Mouse (Mus musculus): ENCODE measurements around the gene Foxo6. TPM values are rescaled to one million over a fixed set of nuclear protein-coding genes. Genes with fewer than 3 reads are reported as not detected.

The Foxo6 gene
- total RNA-seq, 2 experiments from 2014 or later, result not detected

GRCm38 (mm10) chr4:120218878-120219277 is 68.3 kb downstream of the Foxo6 start:
- no peak for ATAC-seq (replicated peaks; ENCODE audit: low FRiP score, low TSS enrichment, poor library complexity, severe bottlenecking)

Other genes starting within 250 kb of the Foxo6 start
- not detected in 2 replicates for gene AL607142.1, start 222.4 kb downstream of the Foxo6 start, total RNA-seq (2014; fragmentation: Nextera tagmentation)
- gene AL607142.1, start 222.4 kb downstream of the Foxo6 start, total RNA-seq (2017), result not detected in 2 replicates
- not detected in 2 replicates for gene Edn2, start 126.1 kb downstream of the Foxo6 start, total RNA-seq (2014; fragmentation: Nextera tagmentation)
- not detected in 2 replicates for gene Edn2, start 126.1 kb downstream of the Foxo6 start, total RNA-seq (2017)
- 27.6 and 65.7 TPM in 2 replicates for gene Scmh1, start 117.9 kb upstream of the Foxo6 start, total RNA-seq (2014; fragmentation: Nextera tagmentation)
- gene Scmh1, start 117.9 kb upstream of the Foxo6 start, total RNA-seq (2017), result 9.7 and 16.9 TPM in 2 replicates
- gene Slfnl1, start 244.9 kb upstream of the Foxo6 start, total RNA-seq (2014; fragmentation: Nextera tagmentation), result not detected in 2 replicates
- not detected in 2 replicates for gene Slfnl1, start 244.9 kb upstream of the Foxo6 start, total RNA-seq (2017)